Mouse (Mus musculus) granulocyte monocyte progenitor cell, adult 5-6 weeks (primary cell): ENCODE results near the gene Aire. TPM values are rescaled to one million over a fixed set of nuclear protein-coding genes. Genes with fewer than 3 reads are reported as not detected.

Experiments
- ATAC-seq: replicated peaks from 2 replicates; pipeline ENCODE4 v1.8.0; 2016; ENCODE audit warnings: mild to moderate bottlenecking, moderate TSS enrichment, inconsistent platforms; ENCODE audit not compliant: poor library complexity, severe bottlenecking
- total RNA-seq, 2 experiments: library from RNA; stranded (forward) in 1 of 2; stranded (reverse) in 1 of 2; fragments of 200-712, 200-1000 nt in 1 of 2; fragments of >200 nt in 1 of 2; fragmentation: Nextera tagmentation in 1 of 2; gene quantifications; 2 replicates each; pipeline ENCODE4 v1.2.3; 2014 to 2017

Aire gene
- total RNA-seq (2014; fragmentation: Nextera tagmentation) (1.0 TPM in 1 of 2 replicates, not detected in the other), total RNA-seq (2017) (not detected in 2 replicates)

- peak; percentile 94 for ATAC-seq
Measured at GRCm38 (mm10) chr10:78043406-78043836, at the start of gene Aire. Gene Aire (minus strand): TSS chr10:78043610.

DNA sequence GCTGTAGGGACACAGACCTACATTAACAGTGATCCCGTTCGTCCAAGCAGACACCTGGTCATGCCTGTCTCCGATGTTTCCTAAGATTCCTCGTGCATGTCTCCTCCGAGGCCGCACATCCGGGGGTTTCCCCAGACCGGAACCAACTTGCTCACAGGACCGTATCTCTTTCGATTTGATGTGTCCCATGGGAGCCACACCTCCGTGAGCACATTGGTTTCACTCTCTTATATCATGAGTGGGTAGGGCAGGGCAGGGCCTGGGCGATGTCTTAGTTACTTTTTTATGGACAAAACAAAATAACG, 49.3 kb upstream of the Aire start:
- no peak for ATAC-seq

DNA sequence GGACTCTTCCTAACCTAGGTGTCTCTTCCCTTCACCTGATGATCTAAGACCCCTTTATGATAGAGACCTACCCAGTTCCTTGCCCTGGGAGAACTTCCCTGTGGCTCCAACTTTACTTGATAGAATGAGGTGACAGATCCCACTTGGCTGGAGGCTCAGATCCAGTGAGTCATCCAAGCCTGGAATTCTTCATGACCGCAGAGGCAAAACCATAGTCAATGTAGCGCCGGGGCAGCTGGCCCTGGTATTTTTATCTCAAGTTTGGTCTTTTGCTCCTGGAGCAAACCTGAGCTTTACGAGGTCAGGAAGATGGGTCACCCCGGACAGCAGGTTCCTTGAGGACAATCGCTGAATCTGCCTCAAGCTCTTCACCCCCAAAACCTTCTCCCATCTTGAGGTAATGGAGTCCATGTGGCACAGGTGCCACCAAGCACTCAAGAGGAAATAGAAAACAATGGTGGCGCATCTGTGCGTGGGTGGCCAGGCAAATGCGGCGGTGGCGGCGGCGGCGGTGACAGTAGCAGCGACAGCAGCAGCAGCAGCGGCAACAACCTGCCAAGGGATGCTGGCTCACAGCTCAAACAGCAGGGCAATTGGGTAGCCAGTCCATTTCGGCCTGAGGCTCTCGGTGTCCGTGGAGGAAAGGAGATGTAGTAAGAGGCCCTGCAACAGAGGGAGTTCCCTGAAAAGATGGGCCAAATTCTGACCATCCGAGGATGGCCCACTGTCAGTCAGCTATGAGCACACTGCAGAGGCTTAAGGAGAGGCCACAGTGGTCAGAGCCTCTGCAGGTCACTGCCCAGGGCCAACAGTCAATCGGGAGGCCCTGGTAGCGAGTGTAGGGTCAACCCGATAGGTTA, 48.7 kb upstream of the Aire start:
- ATAC-seq = no peak

GRCm38 (mm10) chr10:78090706-78091491, 47.5 kb upstream of the Aire start:
- no peak for ATAC-seq

DNA sequence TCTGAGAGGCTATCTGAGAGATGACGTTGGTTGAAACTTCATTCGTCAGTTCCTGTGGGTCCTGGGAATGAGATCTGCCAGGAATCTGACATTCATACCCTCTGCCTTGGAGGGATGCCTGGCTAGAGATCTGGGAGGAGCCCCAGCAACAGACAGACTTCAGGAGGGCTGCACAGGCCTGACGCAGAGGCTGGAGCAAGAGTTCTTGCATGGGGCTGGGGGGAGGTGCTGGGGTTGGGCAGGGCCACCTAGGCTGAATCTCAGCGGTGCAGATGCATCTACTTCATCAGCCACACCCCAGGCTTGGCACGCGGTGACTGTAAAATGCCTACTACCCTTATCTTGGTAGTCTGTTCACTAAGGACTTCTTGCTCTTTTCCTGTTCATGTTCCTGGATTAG, 46.8 kb upstream of the Aire start:
- peak; percentile 13 for ATAC-seq

DNA sequence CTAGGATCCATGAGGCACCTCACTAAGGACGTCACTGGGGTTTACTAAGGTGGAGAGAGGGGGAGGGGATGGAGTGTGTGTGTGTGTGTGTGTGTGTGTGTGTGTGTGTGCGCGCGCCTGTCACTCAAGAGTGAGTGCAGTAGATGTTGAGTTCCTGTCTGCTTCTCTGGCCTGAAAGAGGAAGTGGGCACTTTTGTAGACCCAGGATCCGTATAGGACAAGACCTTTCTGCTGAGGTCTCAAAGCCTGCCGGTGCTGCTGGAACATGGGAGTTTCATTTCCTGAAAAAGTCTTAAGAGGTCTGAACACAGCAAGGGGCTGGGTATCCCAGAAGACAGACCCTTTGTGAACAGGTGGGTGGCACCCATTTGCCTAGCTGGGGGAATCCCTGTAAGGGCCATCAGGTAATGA, 43.7 kb upstream of the Aire start:
- peak; percentile 87 for ATAC-seq

DNA sequence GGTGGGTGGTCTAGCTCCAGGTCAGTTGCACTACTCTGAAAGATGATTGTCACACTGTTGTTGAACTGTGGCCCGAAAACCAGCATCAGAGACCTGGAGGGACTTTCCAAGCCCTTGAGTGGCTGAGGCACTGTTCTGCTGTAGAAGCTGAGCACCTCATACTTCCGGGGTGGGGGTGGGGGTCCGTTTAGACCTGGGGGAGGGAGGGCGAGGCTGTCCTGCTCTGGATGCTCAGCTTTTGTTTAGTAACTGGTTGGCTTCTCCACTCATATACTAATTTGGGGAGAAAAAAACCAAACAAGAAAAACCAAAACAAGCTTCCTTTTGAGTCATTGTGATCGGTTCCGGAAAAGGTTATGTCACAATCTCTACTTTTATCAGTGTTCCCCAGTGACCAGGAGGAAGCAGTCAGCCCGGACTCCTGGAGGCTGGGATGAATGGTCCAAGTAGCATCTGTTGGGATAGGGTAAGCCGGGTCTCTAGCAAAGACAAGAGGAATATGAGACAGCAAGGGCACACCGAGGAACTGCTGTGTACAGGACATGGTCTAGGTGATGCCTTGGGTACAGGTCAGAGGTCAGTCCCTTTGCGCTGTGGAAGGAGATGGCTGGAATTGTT, 43.1 kb upstream of the Aire start:
- ATAC-seq = peak; percentile 72

DNA sequence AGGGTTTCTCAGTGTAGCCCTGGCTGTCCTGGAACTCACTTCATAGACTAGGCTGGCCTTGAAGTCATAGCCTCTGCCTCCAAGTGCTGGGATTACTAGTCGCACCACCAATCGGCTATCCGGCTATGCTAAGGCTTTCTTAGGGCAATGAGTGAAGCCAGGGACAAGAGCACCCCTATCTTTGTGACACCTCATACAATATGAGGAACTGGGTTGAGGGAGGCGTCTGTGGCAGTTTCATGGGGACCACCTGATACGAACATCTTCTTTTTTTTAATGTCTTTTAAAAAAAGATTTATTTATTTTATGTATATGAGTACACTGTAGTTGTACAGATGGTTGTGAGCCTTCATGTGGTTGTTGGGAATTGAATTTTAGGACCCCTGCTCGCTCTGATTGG, 42.3 kb upstream of the Aire start:
- no peak for ATAC-seq

- ATAC-seq = no peak
Measured at GRCm38 (mm10) chr10:78084073-78084472, 40.7 kb upstream of the Aire start.

GRCm38 (mm10) chr10:78079955-78080591, 36.7 kb upstream of the Aire start:
- ATAC-seq = peak; percentile 92

- ATAC-seq = no peak
Measured at GRCm38 (mm10) chr10:78078276-78078675, 34.9 kb upstream of the Aire start.

- ATAC-seq = no peak
Measured at GRCm38 (mm10) chr10:78077862-78078261, 34.5 kb upstream of the Aire start.

GRCm38 (mm10) chr10:78074977-78075376, 31.6 kb upstream of the Aire start:
- ATAC-seq = peak; percentile 57

DNA sequence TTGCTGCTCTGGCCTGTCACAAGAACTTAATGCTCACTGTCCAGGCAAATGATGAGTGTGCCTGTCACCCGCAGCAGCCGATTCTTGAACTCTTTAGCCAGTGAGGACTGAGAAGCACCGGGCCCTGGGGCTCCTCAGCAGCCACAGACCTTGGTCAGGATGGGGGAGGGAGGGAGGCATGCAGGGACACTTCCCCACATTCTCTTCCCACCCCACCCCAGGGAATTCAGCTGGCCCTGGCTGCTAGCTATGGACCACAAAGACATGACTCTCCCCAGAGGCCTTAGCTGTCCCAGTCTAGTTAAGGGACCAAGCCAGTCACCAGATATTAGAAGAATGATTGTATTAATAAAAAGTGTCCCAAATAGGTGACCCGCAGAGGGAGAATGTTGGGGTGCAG, 30.7 kb upstream of the Aire start:
- no peak for ATAC-seq

DNA sequence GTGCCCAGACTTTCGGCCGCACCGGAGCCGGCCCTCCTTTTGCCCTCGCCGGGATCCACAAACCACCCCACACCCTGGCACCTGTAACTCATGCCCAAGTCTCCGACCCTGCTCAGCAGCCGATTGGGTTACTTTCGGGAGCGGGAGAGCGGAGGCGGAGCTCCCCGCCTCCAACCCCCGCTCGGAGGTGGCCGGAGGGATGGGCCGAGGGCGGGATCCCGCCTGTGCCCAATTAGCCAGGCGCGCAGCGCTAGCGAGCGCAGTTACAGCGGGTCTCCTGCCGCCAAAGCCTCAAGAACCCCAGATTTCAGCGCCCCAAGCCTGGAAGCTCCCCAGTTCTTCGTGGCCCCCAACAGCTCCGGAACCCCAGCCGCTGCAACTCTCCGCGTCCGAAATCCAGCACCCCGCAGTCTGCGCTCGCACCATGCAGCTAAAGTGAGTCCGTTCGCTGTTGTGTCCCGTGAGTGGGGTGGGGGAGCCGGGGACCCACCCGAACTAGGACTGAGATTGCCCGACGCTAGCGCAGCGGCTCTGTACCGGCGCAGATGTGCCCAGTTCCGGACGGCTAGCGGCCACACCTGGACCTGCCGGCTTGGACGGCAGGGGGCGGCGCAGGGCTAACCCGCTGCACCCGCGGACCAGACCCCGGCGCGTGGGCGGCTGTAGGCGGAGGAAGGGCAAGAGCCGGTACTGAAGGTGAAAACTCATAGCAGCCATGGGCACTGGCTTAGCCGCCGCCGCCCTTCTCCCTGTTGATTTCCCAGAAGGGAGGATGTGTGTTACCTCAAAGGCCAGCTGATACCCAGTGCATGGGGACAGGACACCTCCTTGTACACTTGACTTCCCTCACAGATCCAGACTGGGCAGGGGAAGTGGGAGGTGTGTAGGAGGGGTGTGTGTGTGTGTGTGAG, 25.9 kb upstream of the Aire start, which contains the start of gene Icosl:
Icosl (plus strand) TSS at position 202 of the 911 bp plus-strand sequence.
- ATAC-seq = peak; percentile 85

GRCm38 (mm10) chr10:78068541-78068940, 25.1 kb upstream of the Aire start:
- no peak for ATAC-seq

DNA sequence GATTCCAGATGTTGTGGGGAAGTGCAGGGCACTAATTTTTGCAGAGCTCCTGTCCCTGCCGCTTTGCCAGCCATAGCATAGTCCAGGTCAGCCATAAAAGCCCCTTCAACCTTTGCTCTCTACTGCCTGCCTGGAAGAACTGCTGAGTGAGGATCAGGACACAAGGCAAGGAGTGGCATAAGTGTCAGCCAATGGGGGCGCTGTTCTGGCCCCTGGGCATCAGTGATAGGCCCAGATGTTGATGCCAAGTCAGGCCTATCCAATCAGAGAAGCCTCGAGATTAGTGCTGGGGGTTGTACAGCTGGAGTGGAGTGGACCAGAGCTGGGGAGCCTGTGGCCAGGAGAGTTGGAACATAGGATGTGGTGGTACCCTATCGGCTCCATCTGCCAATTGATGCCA, 23.8 kb upstream of the Aire start:
- peak; percentile 26 for ATAC-seq

DNA sequence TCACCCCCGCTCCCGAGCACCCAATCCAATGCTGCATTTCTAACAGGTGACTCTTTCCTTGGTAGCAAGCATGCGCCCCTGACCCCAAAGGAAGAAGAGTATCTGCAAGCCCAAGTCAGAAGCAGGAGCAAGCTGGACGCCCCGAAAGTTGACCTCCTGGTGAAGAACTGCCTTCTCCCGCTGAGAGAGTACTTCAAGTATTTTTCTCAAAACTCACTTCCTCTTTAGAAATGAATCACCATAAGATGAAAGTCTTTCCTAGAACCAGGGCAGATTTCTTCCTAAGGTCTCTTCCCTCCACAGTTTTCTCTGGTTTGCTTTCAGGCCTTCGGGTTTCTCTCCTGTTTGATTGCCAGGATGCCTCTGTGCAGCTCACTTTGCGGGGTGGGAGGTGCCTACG, 19.7 kb upstream of the Aire start:
- ATAC-seq = peak; percentile 71

GRCm38 (mm10) chr10:78057056-78057455, 13.6 kb upstream of the Aire start:
- no peak for ATAC-seq
